In genomic region chr10:129026018-129026662, GRCm38 (mm10) we compare ENCODE assay signal across 9 mouse cellular contexts. TPM values are rescaled to one million over a fixed set of nuclear protein-coding genes. Genes with fewer than 3 reads are reported as not detected.
DNase-seq lines count a peak whose midpoint lies in the region; ATAC-seq lines count a peak whose summit lies in the region.
"Had no signal": no experiment of that assay in that cellular context is flagged by ENCODE, and none has a peak within 500 bp of the region (broad histone marks: within the 10 kb centered on the region; RNA-seq: fewer than 3 reads in every experiment).

No protein-coding gene starts in this region.

- ATAC-seq in embryonic facial prominence, embryonic 11.5 days (replicated peaks; ENCODE audit: insufficient number of reproducible peaks, low FRiP score, low TSS enrichment, low read depth), result no peak
- ATAC-seq in intestine, embryonic 15.5 days, result peak; percentile 78
- peak; percentile 64; the same call in 1 of the 2 replicates for ATAC-seq in liver, embryonic 11.5 days (replicated peaks; ENCODE audit: low FRiP score)
- peak; percentile 82 for ATAC-seq in neural tube, embryonic 15.5 days (ENCODE audit: low FRiP score)

- WGBS in embryonic facial prominence, embryonic 11.5 days, result 62% methylated on average over 3 of the region's 3 CpGs
- WGBS in intestine, embryonic 15.5 days, result 66% methylated on average over 3 of the region's 3 CpGs
- 59% methylated on average over 3 of the region's 3 CpGs for WGBS in liver, embryonic 11.5 days
- WGBS in neural tube, embryonic 15.5 days, result 60% methylated on average over 3 of the region's 3 CpGs

- H3K4me3 ChIP-seq in embryonic facial prominence, embryonic 11.5 days (ENCODE audit: low read depth, low read length), result no peak overlapping the region
- no peak overlapping the region for H3K4me3 ChIP-seq in intestine, embryonic 15.5 days (replicated peaks)
- no peak overlapping the region for H3K4me3 ChIP-seq in liver, embryonic 11.5 days (ENCODE audit: low read depth, low read length)
- no peak overlapping the region for H3K4me3 ChIP-seq in neural tube, embryonic 15.5 days (replicated peaks)
- H3K4me3 ChIP-seq: megakaryocyte, embryonic 14.5 days had no signal

- no peaks in the 10 kb centered on the region for H3K9me3 ChIP-seq in embryonic facial prominence, embryonic 11.5 days (replicated peaks; ENCODE audit: control insufficient read depth, low read length)
- no peaks in the 10 kb centered on the region for H3K9me3 ChIP-seq in intestine, embryonic 15.5 days
- no peaks in the 10 kb centered on the region for H3K9me3 ChIP-seq in liver, embryonic 11.5 days (ENCODE audit: control insufficient read depth, low read length)
- no peaks in the 10 kb centered on the region for H3K9me3 ChIP-seq in neural tube, embryonic 15.5 days (replicated peaks)
- H3K9me3 ChIP-seq: megakaryocyte, embryonic 14.5 days had no signal

- no peak overlapping the region for H3K27ac ChIP-seq in embryonic facial prominence, embryonic 11.5 days (replicated peaks; ENCODE audit: low read depth, low read length)
- H3K27ac ChIP-seq in intestine, embryonic 15.5 days, result no peak overlapping the region
- no peak overlapping the region for H3K27ac ChIP-seq in liver, embryonic 11.5 days (ENCODE audit: low read depth, low read length)
- no peak overlapping the region for H3K27ac ChIP-seq in neural tube, embryonic 15.5 days (replicated peaks)

- no peak overlapping the region for H3K4me2 ChIP-seq in embryonic facial prominence, embryonic 11.5 days (ENCODE audit: low read depth, low read length)
- no peak overlapping the region for H3K4me2 ChIP-seq in intestine, embryonic 15.5 days (replicated peaks)
- H3K4me2 ChIP-seq in liver, embryonic 11.5 days, result no peak overlapping the region
- H3K4me2 ChIP-seq in neural tube, embryonic 15.5 days, result no peak overlapping the region

- H3K9ac ChIP-seq in embryonic facial prominence, embryonic 11.5 days (replicated peaks; ENCODE audit: low read length), result no peak overlapping the region
- no peak overlapping the region for H3K9ac ChIP-seq in intestine, embryonic 15.5 days
- H3K9ac ChIP-seq in liver, embryonic 11.5 days (ENCODE audit: low read depth, low read length), result no peak overlapping the region
- no peak overlapping the region for H3K9ac ChIP-seq in neural tube, embryonic 15.5 days (replicated peaks)

- no peaks in the 10 kb centered on the region for H3K36me3 ChIP-seq in embryonic facial prominence, embryonic 11.5 days (replicated peaks; ENCODE audit: control insufficient read depth, insufficient read depth, low read depth, low read length)
- no peaks in the 10 kb centered on the region for H3K36me3 ChIP-seq in intestine, embryonic 15.5 days
- H3K36me3 ChIP-seq in liver, embryonic 11.5 days (ENCODE audit: control insufficient read depth, insufficient read depth, low read length), result no peaks in the 10 kb centered on the region
- no peaks in the 10 kb centered on the region for H3K36me3 ChIP-seq in neural tube, embryonic 15.5 days

- peak; percentile 33 for DNase-seq in ovary, postnatal 14 days (ENCODE audit: low spot score)
- no peak for DNase-seq in ovary, adult 18-20 months (ENCODE audit: low spot score)
- DNase-seq in R1 (ENCODE audit: low read depth, low spot score), result peak; percentile 52
- peak; percentile 74 for DNase-seq in embryonic facial prominence, embryonic 11.5 days (ENCODE audit: low spot score)
- no peak for DNase-seq in liver, embryonic 11.5 days (ENCODE audit: low spot score)
- no peak for DNase-seq in gastrocnemius, postnatal 25 days

- no peaks in the 10 kb centered on the region for H3K27me3 ChIP-seq in embryonic facial prominence, embryonic 11.5 days (ENCODE audit: control insufficient read depth, insufficient read depth, low read length)
- no peaks in the 10 kb centered on the region for H3K27me3 ChIP-seq in intestine, embryonic 15.5 days (replicated peaks)
- H3K27me3 ChIP-seq in liver, embryonic 11.5 days (replicated peaks; ENCODE audit: control insufficient read depth, insufficient read depth, low read length), result no peaks in the 10 kb centered on the region
- no peaks in the 10 kb centered on the region for H3K27me3 ChIP-seq in neural tube, embryonic 15.5 days (replicated peaks)
- H3K27me3 ChIP-seq: megakaryocyte, embryonic 14.5 days had no signal

- H3K4me1 ChIP-seq in embryonic facial prominence, embryonic 11.5 days (ENCODE audit: control insufficient read depth, insufficient read depth, low read length), result no peaks in the 10 kb centered on the region
- no peaks in the 10 kb centered on the region for H3K4me1 ChIP-seq in intestine, embryonic 15.5 days (replicated peaks)
- H3K4me1 ChIP-seq in liver, embryonic 11.5 days (replicated peaks; ENCODE audit: control insufficient read depth, insufficient read depth, low read length), result no peaks in the 10 kb centered on the region
- H3K4me1 ChIP-seq in neural tube, embryonic 15.5 days, result no peaks in the 10 kb centered on the region
- H3K4me1 ChIP-seq: megakaryocyte, embryonic 14.5 days had no signal

RNA-seq across cellular contexts. Expression of gene Olfr764-ps1, which starts 13.6 kb away (rescaled TPM):
- polyA plus RNA-seq in embryonic facial prominence, embryonic 11.5 days (2014; fragmentation: Nextera tagmentation; extraction: Ambion mirVana), result not detected in 2 replicates
- not detected in 2 replicates for polyA plus RNA-seq in intestine, embryonic 15.5 days (2015; fragmentation: Nextera tagmentation; extraction: Ambion mirVana)
- not detected in 2 replicates for polyA plus RNA-seq in liver, embryonic 11.5 days (2014; fragmentation: Nextera tagmentation; extraction: Ambion mirVana)
- not detected in 2 replicates for polyA plus RNA-seq in neural tube, embryonic 15.5 days (2015; fragmentation: Nextera tagmentation; extraction: Ambion mirVana)
- total RNA-seq in gastrocnemius, postnatal 25 days (2021), result not detected

RNA-seq across cellular contexts. Expression of gene Olfr763, which starts 15.5 kb away (rescaled TPM):
- polyA plus RNA-seq in embryonic facial prominence, embryonic 11.5 days (2014; fragmentation: Nextera tagmentation; extraction: Ambion mirVana), result not detected in 2 replicates
- polyA plus RNA-seq in intestine, embryonic 15.5 days (2015; fragmentation: Nextera tagmentation; extraction: Ambion mirVana), result not detected in 2 replicates
- not detected in 2 replicates for polyA plus RNA-seq in liver, embryonic 11.5 days (2014; fragmentation: Nextera tagmentation; extraction: Ambion mirVana)
- not detected in 2 replicates for polyA plus RNA-seq in neural tube, embryonic 15.5 days (2015; fragmentation: Nextera tagmentation; extraction: Ambion mirVana)
- not detected for total RNA-seq in gastrocnemius, postnatal 25 days (2021)

RNA-seq across cellular contexts. Expression of gene Olfr765, which starts 23.7 kb away (rescaled TPM):
- not detected in 2 replicates for polyA plus RNA-seq in embryonic facial prominence, embryonic 11.5 days (2014; fragmentation: Nextera tagmentation; extraction: Ambion mirVana)
- polyA plus RNA-seq in intestine, embryonic 15.5 days (2015; fragmentation: Nextera tagmentation; extraction: Ambion mirVana), result not detected in 2 replicates
- polyA plus RNA-seq in liver, embryonic 11.5 days (2014; fragmentation: Nextera tagmentation; extraction: Ambion mirVana), result not detected in 2 replicates
- polyA plus RNA-seq in neural tube, embryonic 15.5 days (2015; fragmentation: Nextera tagmentation; extraction: Ambion mirVana), result not detected in 2 replicates
- total RNA-seq in gastrocnemius, postnatal 25 days (2021), result not detected

RNA-seq across cellular contexts. Expression of gene Olfr9, which starts 36.9 kb away (rescaled TPM):
- polyA plus RNA-seq in embryonic facial prominence, embryonic 11.5 days (2014; fragmentation: Nextera tagmentation; extraction: Ambion mirVana), result not detected in 2 replicates
- polyA plus RNA-seq in intestine, embryonic 15.5 days (2015; fragmentation: Nextera tagmentation; extraction: Ambion mirVana), result not detected in 2 replicates
- polyA plus RNA-seq in liver, embryonic 11.5 days (2014; fragmentation: Nextera tagmentation; extraction: Ambion mirVana), result not detected in 2 replicates
- polyA plus RNA-seq in neural tube, embryonic 15.5 days (2015; fragmentation: Nextera tagmentation; extraction: Ambion mirVana), result not detected in 2 replicates
- total RNA-seq in gastrocnemius, postnatal 25 days (2021), result not detected

RNA-seq across cellular contexts. Expression of gene Olfr766-ps1, which starts 42.6 kb away (rescaled TPM):
- polyA plus RNA-seq in embryonic facial prominence, embryonic 11.5 days (2014; fragmentation: Nextera tagmentation; extraction: Ambion mirVana), result not detected in 2 replicates
- polyA plus RNA-seq in intestine, embryonic 15.5 days (2015; fragmentation: Nextera tagmentation; extraction: Ambion mirVana), result not detected in 2 replicates
- polyA plus RNA-seq in liver, embryonic 11.5 days (2014; fragmentation: Nextera tagmentation; extraction: Ambion mirVana), result not detected in 2 replicates
- not detected in 2 replicates for polyA plus RNA-seq in neural tube, embryonic 15.5 days (2015; fragmentation: Nextera tagmentation; extraction: Ambion mirVana)
- total RNA-seq in gastrocnemius, postnatal 25 days (2021), result not detected

Comparison
In these comparisons a context has a peak if more than half of its experiments do, and no peak if none do; other contexts are left out.
1. DNase-seq: peak in ovary, postnatal 14 days (single experiment), R1 (single experiment) and embryonic facial prominence, embryonic 11.5 days (single experiment); none in ovary, adult 18-20 months (single experiment), liver, embryonic 11.5 days (single experiment) and gastrocnemius, postnatal 25 days (single experiment).